Mouse (Mus musculus): ENCODE measurements around the gene Tap2.

DNA sequence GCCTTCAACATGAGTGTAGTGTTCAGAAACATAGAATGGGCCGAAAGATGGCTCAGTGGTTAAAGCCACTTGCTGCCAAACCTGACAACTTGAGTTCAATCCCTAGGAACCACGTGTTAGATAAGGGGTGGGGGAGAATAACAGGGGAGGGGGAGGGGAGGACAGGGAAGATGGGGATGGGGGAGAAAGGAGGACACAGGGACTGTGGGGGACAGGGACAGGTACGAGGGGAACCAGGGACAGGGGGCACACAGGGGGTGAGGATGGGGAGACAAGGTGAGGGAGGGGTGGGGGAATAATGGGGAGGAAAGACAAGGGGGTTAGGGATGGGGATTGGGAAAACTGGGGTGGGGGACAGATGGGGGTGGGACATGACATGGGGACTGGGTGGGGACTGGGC is 37.0 kb downstream of the Tap2 start:
- TF ChIP-seq POLR2A (IDR thresholded peaks at IDR 0.05; ENCODE audit: borderline replicate concordance, insufficient read depth, low read length) (no peak), CTCF (IDR thresholded peaks at IDR 0.05; ENCODE audit: borderline replicate concordance, insufficient read depth, low read depth, low read length) (no peak)
